ENCODE assay signal across 20 mouse cellular contexts in genomic region chr2:20555706-20556105, GRCm38 (mm10).
DNase-seq lines count a peak whose midpoint lies in the region; ATAC-seq and TF ChIP-seq lines count a peak whose summit lies in the region.
"Had no signal": no experiment of that assay in that cellular context is flagged by ENCODE, and none has a peak within 500 bp of the region (broad histone marks: within the 10 kb centered on the region; RNA-seq: fewer than 3 reads in every experiment).

No protein-coding gene starts in this region.

- in situ Hi-C loops in ES-E14 (cut with MboI; ENCODE audit: low sequenced_read_pairs in 2 of 2, unreplicated experiment in 2 of 2), result no loop called here

- no peak for ATAC-seq in lung, embryonic 15.5 days (ENCODE audit: borderline replicate concordance, extremely low read depth, low FRiP score, low TSS enrichment)
- no peak for ATAC-seq in stomach, embryonic 16.5 days (ENCODE audit: insufficient read depth, low FRiP score)
- ATAC-seq: forebrain, embryonic 13.5 days; hindbrain, postnatal 0 days had no signal

- no peak for TF ChIP-seq POLR2A in lung, adult 2 months (IDR thresholded peaks at IDR 0.05; ENCODE audit: borderline replicate concordance, extremely low read depth, low read depth, low read length)

- H3K4me2 ChIP-seq in lung, embryonic 15.5 days, result no peak overlapping the region
- no peak overlapping the region for H3K4me2 ChIP-seq in stomach, embryonic 16.5 days (ENCODE audit: low read depth, low read length)
- H3K4me2 ChIP-seq: forebrain, embryonic 13.5 days; heart, embryonic 15.5 days; hindbrain, embryonic 13.5 days had no signal

- no peaks in the 10 kb centered on the region for H3K36me3 ChIP-seq in lung, embryonic 15.5 days
- no peaks in the 10 kb centered on the region for H3K36me3 ChIP-seq in ES-E14 (ENCODE audit: control insufficient read depth, insufficient read depth, low read length, poor library complexity, severe bottlenecking)
- H3K36me3 ChIP-seq in stomach, embryonic 16.5 days (ENCODE audit: control insufficient read depth, insufficient read depth, low read length), result no peaks in the 10 kb centered on the region
- H3K36me3 ChIP-seq: heart, embryonic 10.5 days; heart, embryonic 15.5 days; hindbrain, embryonic 13.5 days had no signal

- H3K4me3 ChIP-seq in lung, embryonic 15.5 days, result no peak overlapping the region
- no peak overlapping the region for H3K4me3 ChIP-seq in lung, adult 2 months (replicated peaks; ENCODE audit: extremely low read depth, low read depth, low read length)
- no peak overlapping the region for H3K4me3 ChIP-seq in ES-E14 (ENCODE audit: insufficient read depth in 1 of 2, low read depth in 1 of 2, low read length in 2 of 2, poor library complexity in 1 of 2, severe bottlenecking in 1 of 2)
- H3K4me3 ChIP-seq in stomach, embryonic 16.5 days (replicated peaks; ENCODE audit: low read length), result no peak overlapping the region
- no peak overlapping the region for H3K4me3 ChIP-seq in layer of hippocampus, adult 2 months
- H3K4me3 ChIP-seq: forebrain, embryonic 13.5 days; heart, embryonic 10.5 days; heart, embryonic 15.5 days; hindbrain, embryonic 13.5 days had no signal

- H3K27ac ChIP-seq in lung, embryonic 15.5 days, result 0 out of 2 replicates have a peak overlapping the region, but pooled peaks have one; percentile 5
- H3K27ac ChIP-seq in ES-E14 (ENCODE audit: insufficient read depth, low read depth, low read length, poor library complexity, severe bottlenecking), result peak overlapping the region; percentile 48; the same call in 1 of the 2 replicates
- peak overlapping the region; percentile 50; the same call in 1 of the 2 replicates for H3K27ac ChIP-seq in stomach, embryonic 16.5 days (ENCODE audit: low read length)
- no peak overlapping the region for H3K27ac ChIP-seq in layer of hippocampus, adult 2 months
- H3K27ac ChIP-seq: forebrain, embryonic 13.5 days; heart, embryonic 10.5 days; heart, embryonic 15.5 days; hindbrain, embryonic 13.5 days; hindbrain, postnatal 0 days had no signal

- DNase-seq in lung, adult 2 months, result no peak
- DNase-seq in ES-E14 (ENCODE audit: low read depth, low spot score), result no peak
- DNase-seq in thymus, postnatal 10 days (ENCODE audit: low spot score in 2 of 2), result no peak
- DNase-seq in layer of hippocampus, adult 2 months (ENCODE audit: low spot score in 2 of 2), result no peak
- DNase-seq in frontal cortex, adult 2 months (ENCODE audit: extremely low spot score in 1 of 2, low spot score in 1 of 2), result no peak
- DNase-seq: adrenal gland, adult 2 months; adrenal gland, postnatal 25 days; cerebellum, adult 18-20 months; cerebellum, adult 9-11 months; cerebellum, postnatal 36 days; gastrocnemius, postnatal 36 days; heart, adult 18-20 months; heart, postnatal 14 days had no signal

- H3K9me3 ChIP-seq in lung, embryonic 15.5 days, result no peaks in the 10 kb centered on the region
- H3K9me3 ChIP-seq in ES-E14 (ENCODE audit: control insufficient read depth, insufficient read depth, low read depth, low read length), result no peaks in the 10 kb centered on the region
- H3K9me3 ChIP-seq in stomach, embryonic 16.5 days (replicated peaks; ENCODE audit: control insufficient read depth, low read length), result no peaks in the 10 kb centered on the region
- H3K9me3 ChIP-seq: forebrain, embryonic 13.5 days; heart, embryonic 10.5 days; heart, embryonic 15.5 days; hindbrain, embryonic 13.5 days had no signal

- TF ChIP-seq CTCF in lung, adult 2 months (IDR thresholded peaks at IDR 0.05; ENCODE audit: insufficient read depth, low read length), result no peak
- TF ChIP-seq CTCF in layer of hippocampus, adult 2 months (conservative IDR thresholded peaks at IDR 0.05), result no peak

- H3K27me3 ChIP-seq in lung, embryonic 15.5 days, result no peaks in the 10 kb centered on the region
- H3K27me3 ChIP-seq in stomach, embryonic 16.5 days (ENCODE audit: control insufficient read depth, insufficient read depth, low read length), result no peaks in the 10 kb centered on the region
- H3K27me3 ChIP-seq: forebrain, embryonic 13.5 days; heart, embryonic 15.5 days; hindbrain, embryonic 13.5 days had no signal

- H3K9ac ChIP-seq in lung, embryonic 15.5 days, result no peak overlapping the region
- H3K9ac ChIP-seq in ES-E14 (ENCODE audit: insufficient read depth, low read depth, low read length, poor library complexity, severe bottlenecking), result peak overlapping the region; percentile 30; the same call in 1 of the 2 replicates
- no peak overlapping the region for H3K9ac ChIP-seq in stomach, embryonic 16.5 days (ENCODE audit: low read length)
- H3K9ac ChIP-seq: forebrain, embryonic 13.5 days; heart, embryonic 15.5 days; hindbrain, embryonic 13.5 days had no signal

- H3K4me1 ChIP-seq in lung, embryonic 15.5 days, result peaks cover 15% of the 10 kb centered on the region; the same call in 1 of the 2 replicates
- H3K4me1 ChIP-seq in lung, adult 2 months (ENCODE audit: control insufficient read depth, insufficient read depth, low read length), result peaks cover 7% of the 10 kb centered on the region; the same call in 1 of the 2 replicates
- H3K4me1 ChIP-seq in ES-E14 (ENCODE audit: control insufficient read depth in 2 of 2, insufficient read depth in 2 of 2, low read length in 2 of 2, poor library complexity in 1 of 2), result peaks cover 2 to 12% of the 10 kb centered on the region in 2 experiments; a peak in 3 of 4 replicates
- H3K4me1 ChIP-seq in stomach, embryonic 16.5 days (ENCODE audit: control insufficient read depth, insufficient read depth, low read length), result peaks cover 12% of the 10 kb centered on the region
- H3K4me1 ChIP-seq: forebrain, embryonic 13.5 days; hindbrain, embryonic 13.5 days had no signal

- WGBS in lung, embryonic 15.5 days, result 61% methylated on average over 3 of the region's 3 CpGs
- 43% methylated on average over 3 of the region's 3 CpGs for WGBS in lung, adult 2 months
- 44% methylated on average over 3 of the region's 3 CpGs for WGBS in stomach, embryonic 16.5 days

TF ChIP-seq in ES-E14, 5 proteins besides CTCF, POLR2A, EP300 and RAD21:
- TF ChIP-seq MAFK (IDR thresholded peaks at IDR 0.05; ENCODE audit: insufficient read depth, low read depth, low read length), result peak; percentile 71
- no peak for TF ChIP-seq ZNF384 (IDR thresholded peaks at IDR 0.05; ENCODE audit: low read depth, low read length)
